Mouse (Mus musculus): ENCODE data around the gene Ppp1r13b.

GRCm38 (mm10) chr12:111794526-111795179 is 113.3 kb downstream of the Ppp1r13b start:
- TF ChIP-seq CTCF (IDR thresholded peaks at IDR 0.05; ENCODE audit: insufficient read depth, low read length), result no peak
- no peak for TF ChIP-seq POLR2A (IDR thresholded peaks at IDR 0.05; ENCODE audit: borderline replicate concordance, extremely low read depth, low read depth, low read length)
